Mouse (Mus musculus): ENCODE measurements around the gene Taar7f. TPM values are rescaled to one million over a fixed set of nuclear protein-coding genes. Genes with fewer than 3 reads are reported as not detected.

The Taar7f gene
- total RNA-seq, 2 experiments from 2014 or later = not detected

Other genes with a start within 250 kb of the Taar7f start
- not detected for gene Vnn3, start 198.0 kb upstream of the Taar7f start, total RNA-seq (2021)
- 1 to 10 TPM; 1.1 TPM for gene Vnn1, start 154.8 kb upstream of the Taar7f start, total RNA-seq (2021)
- gene Taar1, start 129.2 kb upstream of the Taar7f start, total RNA-seq (2021) = not detected
- gene Taar2, start 110.9 kb upstream of the Taar7f start, total RNA-seq (2021) = not detected
- not detected for gene Taar3, start 100.0 kb upstream of the Taar7f start, total RNA-seq (2021)
- gene Taar4, start 89.0 kb upstream of the Taar7f start, total RNA-seq (2021) = not detected
- not detected for gene Taar5, start 78.8 kb upstream of the Taar7f start, total RNA-seq (2021)
- gene Taar6, start 63.9 kb upstream of the Taar7f start, total RNA-seq (2021) = not detected
- gene Taar7a, start 56.0 kb upstream of the Taar7f start, total RNA-seq (2021) = not detected
- gene Taar7b, start 49.6 kb upstream of the Taar7f start, total RNA-seq (2021) = not detected
- gene Taar7d, start 22.3 kb upstream of the Taar7f start, total RNA-seq (2021) = not detected
- gene Taar7e, start 11.9 kb upstream of the Taar7f start, total RNA-seq (2021) = not detected
- not detected for gene Taar8a, start 27.0 kb downstream of the Taar7f start, total RNA-seq (2021)
- not detected for gene Taar8b, start 42.8 kb downstream of the Taar7f start, total RNA-seq (2021)
- gene Taar8c, start 52.4 kb downstream of the Taar7f start, total RNA-seq (2021) = not detected
- gene Taar9, start 60.0 kb downstream of the Taar7f start, total RNA-seq (2021) = not detected
- gene Stx7, start 99.8 kb downstream of the Taar7f start, total RNA-seq (2021) = 10 to 100 TPM; 41.4 to 42.7 TPM
- under 1 TPM; 0.46 to 0.86 TPM for gene Moxd1, start 174.0 kb downstream of the Taar7f start, total RNA-seq (2021)